Mouse (Mus musculus): ENCODE measurements around the gene Gm498.

DNA sequence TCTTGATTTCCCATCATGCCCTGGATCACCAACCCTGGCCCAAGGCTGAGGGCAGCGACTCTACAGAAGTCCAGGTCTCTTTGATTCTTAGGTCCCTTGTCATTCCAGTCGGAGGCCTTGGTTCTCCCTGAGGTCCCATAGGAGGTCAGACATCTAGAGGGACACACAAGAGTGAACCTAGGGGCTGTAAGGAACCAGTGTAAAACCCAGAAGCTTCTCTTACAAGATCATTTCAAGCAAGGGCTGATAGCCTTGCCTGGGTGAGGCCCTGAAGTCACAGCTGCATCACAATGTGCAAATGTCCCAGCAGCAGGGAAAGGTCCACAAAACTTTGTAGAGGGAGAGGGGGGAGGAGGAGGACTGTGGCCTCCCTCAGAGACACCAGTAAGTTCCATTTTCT, at the start of gene Gm498:
- TF ChIP-seq CTCF (IDR thresholded peaks at IDR 0.05; ENCODE audit: control insufficient read depth, insufficient read depth, insufficient read length) = no peak
- TF ChIP-seq USF1 (IDR thresholded peaks at IDR 0.05; ENCODE audit: low read depth) = no peak
- TF ChIP-seq FOSL1 (IDR thresholded peaks at IDR 0.05; ENCODE audit: insufficient read depth, low read length, poor library complexity, severe bottlenecking) = no peak
- TF ChIP-seq MYOG (IDR thresholded peaks at IDR 0.05; ENCODE audit: control insufficient read depth, extremely low read depth, insufficient read length) = no peak
- TF ChIP-seq MYOD1 (IDR thresholded peaks at IDR 0.05; ENCODE audit: control insufficient read depth, insufficient read length, low read depth) = no peak
